Mouse (Mus musculus): ENCODE results near the gene Olfr1368.

Gene Olfr1368

GRCm38 (mm10) chr13:21145767-21146166, at the start of gene Olfr1368:
Gene Olfr1368 (minus strand): TSS chr13:21145867.
- no peak for DNase-seq (ENCODE audit: low read depth, low spot score)

GRCm38 (mm10) chr13:21185521-21185920, 39.9 kb upstream of the Olfr1368 start:
- DNase-seq (ENCODE audit: low read depth, low spot score), result no peak

- DNase-seq (ENCODE audit: low read depth, low spot score), result no peak
These were observed 38.0 kb upstream of the Olfr1368 start for GRCm38 (mm10) chr13:21183661-21184060.

- no peak for DNase-seq (ENCODE audit: low read depth, low spot score)
These were observed 37.4 kb upstream of the Olfr1368 start for GRCm38 (mm10) chr13:21183066-21183465.

GRCm38 (mm10) chr13:21181996-21182395, 36.3 kb upstream of the Olfr1368 start:
- no peak for DNase-seq (ENCODE audit: low read depth, low spot score)

- peak; percentile 61 for DNase-seq (ENCODE audit: low read depth, low spot score)
These were observed 35.2 kb upstream of the Olfr1368 start for GRCm38 (mm10) chr13:21180551-21181530.

- DNase-seq (ENCODE audit: low read depth, low spot score), result peak; percentile 94
These were observed 34.3 kb upstream of the Olfr1368 start for GRCm38 (mm10) chr13:21179724-21180550.

GRCm38 (mm10) chr13:21179367-21179723, 33.7 kb upstream of the Olfr1368 start, which contains the start of gene Trim27:
Gene Trim27 (plus strand): TSS chr13:21179445.
- no peak for DNase-seq (ENCODE audit: low read depth, low spot score)

GRCm38 (mm10) chr13:21178364-21178763, 32.7 kb upstream of the Olfr1368 start:
- no peak for DNase-seq (ENCODE audit: low read depth, low spot score)

GRCm38 (mm10) chr13:21177657-21178056, 32.0 kb upstream of the Olfr1368 start:
- peak; percentile 42 for DNase-seq (ENCODE audit: low read depth, low spot score)

- no peak for DNase-seq (ENCODE audit: low read depth, low spot score)
These were observed 31.1 kb upstream of the Olfr1368 start for GRCm38 (mm10) chr13:21176733-21177132.

- peak; percentile 94 for DNase-seq (ENCODE audit: low read depth, low spot score)
These were observed 27.4 kb upstream of the Olfr1368 start for GRCm38 (mm10) chr13:21173072-21173471.

- peak; percentile 92 for DNase-seq (ENCODE audit: low read depth, low spot score)
These were observed 26.8 kb upstream of the Olfr1368 start for GRCm38 (mm10) chr13:21172241-21173027.

- DNase-seq (ENCODE audit: low read depth, low spot score), result peak; percentile 67
These were observed 26.0 kb upstream of the Olfr1368 start for GRCm38 (mm10) chr13:21171600-21172150.

GRCm38 (mm10) chr13:21171156-21171530, 25.5 kb upstream of the Olfr1368 start:
- DNase-seq (ENCODE audit: low read depth, low spot score), result peak; percentile 47

- DNase-seq (ENCODE audit: low read depth, low spot score), result no peak
These were observed 24.9 kb upstream of the Olfr1368 start for GRCm38 (mm10) chr13:21170431-21171155.

- peak; percentile 92 for DNase-seq (ENCODE audit: low read depth, low spot score)
These were observed 24.2 kb upstream of the Olfr1368 start for GRCm38 (mm10) chr13:21169657-21170430.

- no peak for DNase-seq (ENCODE audit: low read depth, low spot score)
These were observed 23.5 kb upstream of the Olfr1368 start for GRCm38 (mm10) chr13:21169121-21169656.

- DNase-seq (ENCODE audit: low read depth, low spot score), result peak; percentile 53
These were observed 22.8 kb upstream of the Olfr1368 start for GRCm38 (mm10) chr13:21168371-21169011.
